Mouse (Mus musculus): ENCODE data around the gene Edc3.

Edc3 gene

GRCm38 (mm10) chr9:57733606-57734005 is 25.3 kb downstream of the Edc3 start:
- TF ChIP-seq GATA4 (IDR thresholded peaks at IDR 0.05; ENCODE audit: insufficient replicate concordance, low read length) = no peak

- TF ChIP-seq GATA4 (IDR thresholded peaks at IDR 0.05; ENCODE audit: insufficient replicate concordance, low read length) = no peak
Measured at GRCm38 (mm10) chr9:57739863-57740262, 31.5 kb downstream of the Edc3 start.

- no peak for TF ChIP-seq GATA4 (IDR thresholded peaks at IDR 0.05; ENCODE audit: insufficient replicate concordance, low read length)
Measured at GRCm38 (mm10) chr9:57744462-57745091, 36.2 kb downstream of the Edc3 start.

GRCm38 (mm10) chr9:57747067-57747466 is 38.7 kb downstream of the Edc3 start:
- TF ChIP-seq GATA4 (IDR thresholded peaks at IDR 0.05; ENCODE audit: insufficient replicate concordance, low read length) = no peak

GRCm38 (mm10) chr9:57748137-57748536 is 39.8 kb downstream of the Edc3 start:
- TF ChIP-seq GATA4 (IDR thresholded peaks at IDR 0.05; ENCODE audit: insufficient replicate concordance, low read length) = no peak

- no peak for TF ChIP-seq GATA4 (IDR thresholded peaks at IDR 0.05; ENCODE audit: insufficient replicate concordance, low read length)
Measured at GRCm38 (mm10) chr9:57748831-57749230, 40.5 kb downstream of the Edc3 start.

GRCm38 (mm10) chr9:57750901-57751300 is 42.6 kb downstream of the Edc3 start:
- TF ChIP-seq GATA4 (IDR thresholded peaks at IDR 0.05; ENCODE audit: insufficient replicate concordance, low read length) = no peak

- peak; percentile 74; the same call in 1 of the 2 replicates for TF ChIP-seq GATA4 (IDR thresholded peaks at IDR 0.05; ENCODE audit: insufficient replicate concordance, low read length)
Measured at GRCm38 (mm10) chr9:57757578-57757977, 49.2 kb downstream of the Edc3 start.

- TF ChIP-seq GATA4 (IDR thresholded peaks at IDR 0.05; ENCODE audit: insufficient replicate concordance, low read length) = no peak
Measured at GRCm38 (mm10) chr9:57758528-57758927, 50.2 kb downstream of the Edc3 start.

- TF ChIP-seq GATA4 (IDR thresholded peaks at IDR 0.05; ENCODE audit: insufficient replicate concordance, low read length) = no peak
Measured at GRCm38 (mm10) chr9:57759289-57759688, 50.9 kb downstream of the Edc3 start.

- no peak for TF ChIP-seq GATA4 (IDR thresholded peaks at IDR 0.05; ENCODE audit: insufficient replicate concordance, low read length)
Measured at GRCm38 (mm10) chr9:57760416-57761146, 52.2 kb downstream of the Edc3 start.

- TF ChIP-seq GATA4 (IDR thresholded peaks at IDR 0.05; ENCODE audit: insufficient replicate concordance, low read length) = no peak
Measured at GRCm38 (mm10) chr9:57761563-57762551, 53.5 kb downstream of the Edc3 start.

- TF ChIP-seq GATA4 (IDR thresholded peaks at IDR 0.05; ENCODE audit: insufficient replicate concordance, low read length) = no peak
Measured at GRCm38 (mm10) chr9:57762563-57762991, 54.2 kb downstream of the Edc3 start.

- no peak for TF ChIP-seq GATA4 (IDR thresholded peaks at IDR 0.05; ENCODE audit: insufficient replicate concordance, low read length)
Measured at GRCm38 (mm10) chr9:57764147-57764973, 56.0 kb downstream of the Edc3 start.

- peak; percentile 19; the same call in 1 of the 2 replicates for TF ChIP-seq GATA4 (IDR thresholded peaks at IDR 0.05; ENCODE audit: insufficient replicate concordance, low read length)
Measured at GRCm38 (mm10) chr9:57764974-57765363, 56.6 kb downstream of the Edc3 start.

Measured in liver, adult (tissue).